9 mouse cellular contexts compared by ENCODE assay signal in genomic region chr12:110510171-110510871, GRCm38 (mm10).
DNase-seq lines count a peak whose midpoint lies in the region; ATAC-seq and TF ChIP-seq lines count a peak whose summit lies in the region.
"Had no signal": no experiment of that assay in that cellular context is flagged by ENCODE, and none has a peak within 500 bp of the region (broad histone marks: within the 10 kb centered on the region; RNA-seq: fewer than 3 reads in every experiment).

No protein-coding gene starts in this region.

- H3K9me3 ChIP-seq in stomach, embryonic 14.5 days (ENCODE audit: control insufficient read depth, low read depth, low read length), result no peaks in the 10 kb centered on the region
- H3K9me3 ChIP-seq: neural tube, embryonic 12.5 days had no signal

- ATAC-seq in stomach, embryonic 14.5 days (ENCODE audit: insufficient number of reproducible peaks, insufficient read depth, low FRiP score, low read depth), result no peak

- H3K4me2 ChIP-seq in stomach, embryonic 14.5 days (replicated peaks; ENCODE audit: low read depth, low read length), result no peak overlapping the region
- H3K4me2 ChIP-seq: neural tube, embryonic 12.5 days had no signal

- peak; percentile 51 for DNase-seq in frontal cortex, postnatal 36 days (ENCODE audit: low spot score in 2 of 2)
- no peak for DNase-seq in frontal cortex, postnatal 14 days (ENCODE audit: low spot score in 2 of 2)
- peak; percentile 68 for DNase-seq in adrenal gland, adult 8-10 months
- peak; percentile 64 for DNase-seq in heart, postnatal 25 days (ENCODE audit: low spot score)
- DNase-seq in layer of hippocampus, adult 2 months (ENCODE audit: low spot score in 2 of 2), result peak; percentile 71 to 77
- no peak for DNase-seq in thymus, postnatal 36 days

- intact Hi-C loops in heart, postnatal 25 days (cut with DNase I), result no loop called here

- WGBS in stomach, embryonic 14.5 days, result 57% methylated on average over 9 of the region's 9 CpGs

- TF ChIP-seq POLR2A in embryonic fibroblast, embryonic 13.5 days (IDR thresholded peaks at IDR 0.05; ENCODE audit: low read depth, low read length), result no peak

- H3K27me3 ChIP-seq in stomach, embryonic 14.5 days (ENCODE audit: control insufficient read depth, insufficient read depth, low read length), result no peaks in the 10 kb centered on the region
- H3K27me3 ChIP-seq: neural tube, embryonic 12.5 days had no signal

- H3K36me3 ChIP-seq in stomach, embryonic 14.5 days (ENCODE audit: control insufficient read depth, insufficient read depth, low read length), result no peaks in the 10 kb centered on the region; the same call in 1 of the 2 replicates

- H3K27ac ChIP-seq in embryonic fibroblast, embryonic 13.5 days (ENCODE audit: insufficient read depth, low read length), result peak overlapping the region; percentile 70
- H3K27ac ChIP-seq in layer of hippocampus, adult 2 months, result peak overlapping the region; percentile 64
- 0 out of 2 replicates have a peak overlapping the region, but pooled peaks have one; percentile 18 for H3K27ac ChIP-seq in stomach, embryonic 14.5 days (ENCODE audit: low read length)
- H3K27ac ChIP-seq: neural tube, embryonic 12.5 days had no signal

- H3K4me3 ChIP-seq in embryonic fibroblast, embryonic 13.5 days (ENCODE audit: insufficient read depth, low read length), result no peak overlapping the region
- H3K4me3 ChIP-seq in layer of hippocampus, adult 2 months, result no peak overlapping the region
- H3K4me3 ChIP-seq in stomach, embryonic 14.5 days (ENCODE audit: low read depth, low read length), result no peak overlapping the region
- H3K4me3 ChIP-seq: neural tube, embryonic 12.5 days had no signal

- H3K9ac ChIP-seq in stomach, embryonic 14.5 days (replicated peaks; ENCODE audit: low read depth, low read length), result no peak overlapping the region
- H3K9ac ChIP-seq: neural tube, embryonic 12.5 days had no signal

- no peak for TF ChIP-seq CTCF in embryonic fibroblast, embryonic 13.5 days (IDR thresholded peaks at IDR 0.05; ENCODE audit: borderline replicate concordance, insufficient read depth, low read length)
- no peak for TF ChIP-seq CTCF in layer of hippocampus, adult 2 months (conservative IDR thresholded peaks at IDR 0.05)

- H3K4me1 ChIP-seq in embryonic fibroblast, embryonic 13.5 days (ENCODE audit: control insufficient read depth, insufficient read depth, low read length), result peaks cover 9% of the 10 kb centered on the region
- peaks cover 19% of the 10 kb centered on the region for H3K4me1 ChIP-seq in stomach, embryonic 14.5 days (ENCODE audit: control insufficient read depth, insufficient read depth, low read length)

Comparison
In these comparisons a context has a peak if more than half of its experiments do, and no peak if none do; other contexts are left out.
1. DNase-seq: peak in frontal cortex, postnatal 36 days (2 of 2), adrenal gland, adult 8-10 months (single experiment), heart, postnatal 25 days (single experiment) and layer of hippocampus, adult 2 months (2 of 2); none in frontal cortex, postnatal 14 days (0 of 2) and thymus, postnatal 36 days (0 of 2).
2. H3K27ac ChIP-seq: peak in every context shown above with its lines; median percentile 70 in embryonic fibroblast, embryonic 13.5 days; 64 in layer of hippocampus, adult 2 months; 18 in stomach, embryonic 14.5 days.